Mouse (Mus musculus): ENCODE data around the gene 6030445D17Rik. TPM values are rescaled to one million over a fixed set of nuclear protein-coding genes. Genes with fewer than 3 reads are reported as not detected.

6030445D17Rik gene
- total RNA-seq, 2 experiments from 2014 or later = 0.20 to 0.32 TPM

DNA sequence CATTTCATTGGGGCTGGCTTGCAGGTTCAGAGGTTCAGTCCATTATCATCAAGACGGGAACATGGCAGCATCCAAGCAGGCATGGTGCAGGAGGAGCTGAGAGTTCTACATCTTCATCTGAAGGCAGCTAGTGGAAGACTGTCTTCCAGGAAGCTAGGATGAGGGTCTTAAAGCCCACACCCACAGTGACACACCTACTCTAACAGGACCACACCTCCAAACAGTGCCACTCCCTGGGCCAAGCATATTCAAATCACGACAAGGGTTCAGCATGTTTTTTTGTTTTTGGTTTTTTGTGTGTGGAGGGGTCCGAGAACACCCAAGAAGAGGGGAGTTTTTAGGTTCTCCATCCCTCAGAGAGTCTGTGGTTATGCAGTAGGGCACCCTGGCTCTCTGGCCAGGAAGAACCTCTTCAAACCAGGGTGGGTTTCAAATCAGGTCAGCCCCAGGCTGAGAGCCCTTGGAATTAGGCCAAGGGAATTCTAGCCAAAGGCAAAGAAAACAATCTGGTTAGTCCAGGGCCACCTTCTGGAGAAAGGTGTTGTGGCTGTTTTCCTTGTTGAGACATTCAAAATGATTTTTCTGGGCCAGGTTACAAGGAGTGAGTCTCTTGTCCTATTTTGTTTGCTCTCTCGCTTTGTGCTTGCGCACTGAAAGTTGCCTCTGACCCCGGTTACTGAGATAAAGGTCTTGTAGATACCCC, 5.4 kb upstream of the 6030445D17Rik start:
- DNase-seq (ENCODE audit: low spot score in 2 of 2) = no peak
- intact Hi-C loops (cut with DNase I) = no loop called here

DNA sequence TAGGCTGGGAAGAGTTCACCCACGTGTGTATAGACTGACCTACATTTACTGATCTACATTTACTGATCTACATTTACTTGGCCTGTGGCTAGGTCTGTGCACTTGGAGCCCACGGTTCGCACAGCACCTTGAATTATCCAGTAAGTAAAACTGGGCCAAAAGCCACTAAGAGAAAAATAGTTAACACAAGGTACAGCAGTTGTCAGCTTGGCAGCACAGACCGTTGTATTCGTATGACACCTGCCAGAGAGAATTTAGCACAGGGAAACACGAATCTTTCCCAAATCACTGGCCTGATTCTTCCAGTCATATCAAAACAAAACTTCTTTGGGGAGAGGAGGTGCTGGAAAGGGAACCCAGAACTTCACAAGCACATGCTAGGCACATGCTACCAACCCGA, 3.8 kb upstream of the 6030445D17Rik start:
- intact Hi-C loops (cut with DNase I) = no loop called here
- no peak for DNase-seq (ENCODE audit: low spot score in 2 of 2)

GRCm38 (mm10) chr4:136459210-136459609, 2.8 kb upstream of the 6030445D17Rik start:
- no peak for DNase-seq (ENCODE audit: low spot score in 2 of 2)
- intact Hi-C loops (cut with DNase I) = no loop called here

DNA sequence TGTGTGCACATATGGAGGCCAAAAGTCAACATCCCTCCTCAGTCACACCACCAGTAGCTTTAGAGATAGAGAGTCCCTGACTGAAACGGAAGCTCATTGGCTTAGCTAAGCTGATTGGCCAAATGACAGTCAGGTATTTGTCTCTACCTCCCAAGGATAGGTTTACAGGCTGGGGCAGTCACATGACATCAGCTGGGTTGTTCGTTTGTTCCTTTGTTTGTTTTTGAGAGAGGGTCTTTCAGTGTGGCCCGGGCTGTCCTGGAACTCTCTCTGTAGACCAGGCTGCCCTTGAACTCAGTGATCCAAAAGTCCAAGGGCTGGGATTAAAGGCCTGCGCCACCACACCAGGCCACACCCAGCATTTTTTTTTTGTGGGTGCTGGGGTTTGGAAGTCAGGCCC, 844 bp upstream of the 6030445D17Rik start:
- intact Hi-C loops (cut with DNase I) = no loop called here
- no peak for DNase-seq (ENCODE audit: low spot score in 2 of 2)

DNA sequence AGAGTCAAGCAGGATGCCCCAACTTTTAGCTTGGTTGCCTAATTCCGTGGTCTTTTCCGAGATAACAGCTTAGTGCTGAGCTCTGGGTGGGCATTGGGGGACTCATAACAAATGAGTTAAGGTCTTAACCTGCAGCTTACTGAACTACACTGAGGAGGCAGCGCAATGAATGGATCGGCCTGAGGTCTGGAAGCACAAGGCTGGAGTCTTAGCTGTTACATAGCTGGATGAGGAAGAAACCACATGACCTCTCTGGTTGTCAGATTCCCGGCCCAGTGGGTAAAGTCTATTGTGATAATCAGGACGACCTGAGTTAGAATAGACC, 327 bp upstream of the 6030445D17Rik start:
- peak in 1 of 2 experiments; percentile 11 for DNase-seq (ENCODE audit: low spot score in 2 of 2)
- intact Hi-C loops (cut with DNase I) = no loop called here

- intact Hi-C loops (cut with DNase I) = no loop called here
- peak; percentile 23 to 54 for DNase-seq (ENCODE audit: low spot score in 2 of 2)
Measured at GRCm38 (mm10) chr4:136462839-136463178, 759 bp downstream of the 6030445D17Rik start.

DNA sequence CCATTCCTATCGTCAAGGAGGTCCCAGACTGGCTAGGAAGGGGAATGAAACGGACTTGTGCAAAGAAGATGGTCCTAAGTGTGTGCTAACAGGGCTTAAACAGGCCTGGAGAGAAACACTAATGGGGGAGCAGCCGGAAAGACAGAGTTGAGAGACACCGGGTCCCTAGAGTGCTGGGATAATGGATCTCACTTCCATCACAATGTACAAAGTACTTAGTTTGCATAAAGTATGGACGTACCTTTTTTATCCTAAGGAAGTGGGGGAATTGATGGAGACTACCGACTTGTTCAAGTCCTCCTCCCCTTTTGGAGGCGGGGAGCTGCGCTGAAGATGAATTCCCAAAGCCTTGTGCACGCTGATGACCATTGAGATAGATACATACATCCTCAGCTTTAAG, 1.4 kb downstream of the 6030445D17Rik start:
- intact Hi-C loops (cut with DNase I) = no loop called here
- DNase-seq (ENCODE audit: low spot score in 2 of 2) = no peak

DNA sequence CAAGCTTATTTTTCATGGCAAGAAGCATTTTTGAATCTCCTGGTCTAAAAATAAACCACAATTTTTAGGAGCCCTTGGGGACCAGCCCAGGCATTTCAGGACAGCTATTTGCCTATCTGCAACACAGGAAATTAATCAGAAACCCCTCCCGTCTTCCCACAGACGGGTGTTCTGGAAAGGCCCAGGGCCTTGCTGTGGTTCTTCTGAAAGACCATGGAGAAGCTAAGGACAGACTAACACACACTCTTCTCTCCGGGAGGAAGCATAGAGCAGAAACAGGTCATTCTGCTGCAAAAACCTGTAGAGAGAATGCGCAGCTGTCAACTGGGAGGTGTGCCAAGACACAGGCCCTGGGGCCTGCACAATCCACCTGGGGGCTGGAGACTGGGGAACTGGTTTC, 4.2 kb downstream of the 6030445D17Rik start:
- no peak for DNase-seq (ENCODE audit: low spot score in 2 of 2)
- intact Hi-C loops (cut with DNase I) = no loop called here

DNA sequence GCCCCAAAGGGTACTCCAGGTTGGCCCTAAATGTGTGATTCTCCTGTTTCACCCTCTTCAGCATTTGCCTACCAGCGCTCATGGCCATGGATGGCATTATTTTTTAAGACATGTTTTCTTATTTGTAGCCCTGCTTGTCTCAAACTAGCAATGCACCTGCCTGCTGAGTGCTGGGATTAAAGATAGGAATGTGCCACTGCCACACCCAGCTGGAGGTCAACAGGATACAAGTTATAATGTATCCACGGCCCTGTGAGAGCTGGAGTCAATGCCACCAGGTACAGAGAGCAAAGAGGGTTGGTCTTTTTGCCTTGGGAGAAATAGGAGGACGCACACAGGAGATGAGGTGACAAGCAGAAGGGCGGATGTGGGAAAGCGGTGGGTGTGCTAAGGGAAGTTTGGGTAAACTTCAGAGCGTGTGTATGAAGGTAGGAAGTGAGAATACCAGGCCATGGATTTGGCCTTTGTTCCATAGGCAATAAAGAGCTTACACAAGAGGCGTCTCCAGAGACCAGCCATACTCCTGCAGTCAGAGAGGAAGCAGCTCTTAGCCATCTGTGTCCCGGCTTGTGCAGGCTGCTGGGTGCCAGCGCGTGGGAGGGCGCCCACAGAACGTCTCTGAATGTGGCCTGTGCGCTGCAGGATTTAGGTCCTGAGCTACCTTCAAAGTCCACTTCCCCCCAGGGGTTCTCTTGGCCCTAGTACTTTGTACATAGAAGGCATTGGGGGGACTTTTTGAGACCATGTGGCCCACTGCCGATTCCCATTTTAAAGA, 6.7 kb downstream of the 6030445D17Rik start:
- intact Hi-C loops (cut with DNase I) = no loop called here

DNA sequence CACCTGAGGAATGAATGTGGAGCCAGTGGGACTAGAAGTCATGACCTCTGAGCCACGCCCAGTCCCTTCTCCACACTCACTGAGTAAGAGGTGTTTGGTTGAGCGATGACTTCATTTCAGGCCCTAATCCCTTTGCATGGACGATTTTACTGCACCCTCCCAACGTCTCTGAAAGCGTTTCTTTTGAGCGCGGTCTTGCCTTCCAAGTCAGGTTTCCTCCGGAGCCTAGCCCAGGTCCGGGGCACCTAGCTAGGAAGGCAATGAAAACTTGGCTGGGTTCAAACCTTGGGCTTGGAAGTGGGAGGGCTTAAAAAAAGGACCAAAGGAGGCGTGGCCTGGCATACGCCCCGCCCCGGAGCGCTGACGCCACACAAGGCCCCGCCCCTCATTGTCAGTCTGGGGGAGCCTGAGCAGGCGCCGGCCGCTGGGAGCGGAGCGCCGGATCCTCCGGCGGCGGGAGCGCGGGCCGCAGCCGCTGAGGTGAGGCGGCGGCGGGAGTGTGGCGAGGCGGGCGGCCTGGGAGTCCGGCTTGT, 7.4 kb downstream of the 6030445D17Rik start, which contains the start of gene Luzp1:
Gene Luzp1 (plus strand): TSS at position 391 of the 533 bp plus-strand sequence.
- intact Hi-C loops (cut with DNase I) = no loop called here
- DNase-seq (ENCODE audit: low spot score in 2 of 2) = peak; percentile 92 to 94

More for the DNA sequence above, 6.7 kb downstream of the 6030445D17Rik start:
- DNase-seq (ENCODE audit: low spot score in 2 of 2) = peak; percentile 58 to 70

- DNase-seq (ENCODE audit: low spot score in 2 of 2) = peak in 1 of 2 experiments; percentile 61
- intact Hi-C loops (cut with DNase I) = no loop called here
Measured at GRCm38 (mm10) chr4:136469941-136470346, 7.9 kb downstream of the 6030445D17Rik start.

DNA sequence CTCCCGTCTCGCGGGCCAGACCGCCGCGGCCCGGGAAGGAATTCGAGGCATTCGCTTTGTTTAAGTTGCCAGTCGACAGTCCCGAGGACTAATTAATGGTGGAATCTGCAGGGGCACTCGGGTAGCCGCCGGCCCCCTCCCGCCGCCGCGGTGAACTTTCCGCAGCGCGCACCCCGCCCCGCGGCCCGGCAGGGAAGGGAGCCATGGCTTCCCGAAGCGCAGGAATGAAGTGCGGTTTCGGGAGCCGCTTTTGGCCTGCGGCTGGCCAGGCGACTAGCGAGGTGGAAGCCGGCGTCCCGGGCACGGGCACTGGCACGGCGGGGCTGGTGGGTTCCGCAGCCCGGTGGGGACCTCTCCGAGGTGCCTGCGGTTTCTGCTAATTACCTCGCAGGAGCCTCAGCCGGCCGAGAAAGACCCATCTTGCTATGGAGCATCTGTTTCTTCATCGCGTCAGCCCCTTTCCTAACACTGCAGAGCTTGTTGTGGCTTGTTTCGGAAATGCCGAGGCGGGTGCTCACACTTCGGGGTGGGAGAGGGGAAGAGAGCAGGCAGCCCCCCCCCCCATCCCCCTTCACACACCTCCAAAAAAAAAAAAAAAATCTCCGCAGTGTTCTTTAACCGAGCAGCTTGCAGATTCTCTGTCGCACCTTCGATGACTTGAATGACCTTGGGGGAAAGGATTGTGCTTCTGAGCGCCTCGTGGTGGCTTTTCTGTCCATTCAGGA, 8.5 kb downstream of the 6030445D17Rik start:
- intact Hi-C loops (cut with DNase I) = no loop called here
- peak in 1 of 2 experiments; percentile 29 for DNase-seq (ENCODE audit: low spot score in 2 of 2)

- no peak for DNase-seq (ENCODE audit: low spot score in 2 of 2)
- intact Hi-C loops (cut with DNase I) = no loop called here
Measured at GRCm38 (mm10) chr4:136476692-136477091, 14.6 kb downstream of the 6030445D17Rik start.

- DNase-seq (ENCODE audit: low spot score in 2 of 2) = no peak
- intact Hi-C loops (cut with DNase I) = no loop called here
Measured at GRCm38 (mm10) chr4:136486549-136486948, 24.5 kb downstream of the 6030445D17Rik start.

DNA sequence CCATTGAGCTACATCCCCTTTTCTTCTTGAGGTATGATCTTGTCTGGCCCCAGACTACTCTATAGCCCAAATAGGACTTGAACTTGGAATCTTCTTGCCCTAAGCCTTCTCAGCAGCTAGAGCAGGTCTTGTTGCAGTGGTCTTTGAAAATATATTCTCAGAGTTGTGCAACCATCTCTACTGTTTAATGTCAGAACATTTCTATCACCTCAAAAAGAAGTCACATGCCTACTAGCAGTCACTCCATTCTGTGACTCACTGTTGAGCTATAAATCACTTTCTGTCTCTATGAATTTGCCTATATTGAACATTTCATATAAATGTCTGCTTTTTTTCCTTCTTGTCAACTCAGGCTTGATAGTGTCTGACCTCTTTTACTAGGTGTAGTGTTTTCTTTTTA, 33.9 kb downstream of the 6030445D17Rik start:
- intact Hi-C loops (cut with DNase I) = no loop called here
- DNase-seq (ENCODE audit: low spot score in 2 of 2) = no peak

DNA sequence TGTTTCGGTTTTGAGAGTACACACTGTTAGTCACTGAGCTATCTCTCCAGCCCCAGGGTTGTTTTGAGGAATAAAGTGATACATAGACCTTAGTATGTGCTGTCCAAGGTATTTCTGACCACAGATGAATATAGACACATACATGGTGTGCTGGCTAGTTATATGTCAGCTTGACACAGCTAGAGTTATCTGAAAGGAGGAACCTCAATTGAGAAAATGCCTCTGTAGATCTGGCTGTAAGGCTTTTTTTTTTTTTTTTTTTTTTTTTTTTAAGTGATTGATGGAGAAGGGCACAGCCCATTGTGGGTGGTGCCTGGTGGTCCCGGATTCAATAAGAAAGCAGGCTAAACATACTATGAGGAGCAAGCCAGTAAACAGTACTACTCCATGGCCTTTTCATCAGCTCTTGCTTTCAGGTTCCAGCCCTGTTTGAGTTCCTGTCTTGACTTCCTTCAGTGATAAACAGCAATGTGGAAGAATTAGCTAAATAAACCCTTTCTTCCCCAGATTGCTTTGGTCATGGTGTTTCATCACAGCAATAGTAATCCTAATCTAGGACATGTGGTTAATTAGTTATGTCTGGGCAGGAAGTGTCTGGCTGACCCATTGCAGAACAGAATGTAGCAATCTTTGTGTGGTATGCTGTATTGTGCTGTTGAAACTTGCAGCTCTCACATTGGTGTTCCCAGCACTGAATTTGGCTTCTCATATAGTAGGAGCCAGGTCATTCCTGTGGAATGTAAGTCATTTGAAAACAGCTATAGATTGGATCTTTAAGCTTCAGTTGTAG, 43.6 kb downstream of the 6030445D17Rik start:
- intact Hi-C loops (cut with DNase I) = no loop called here
- no peak for DNase-seq (ENCODE audit: low spot score in 2 of 2)

- DNase-seq (ENCODE audit: low spot score in 2 of 2) = no peak
- intact Hi-C loops (cut with DNase I) = no loop called here
Measured at GRCm38 (mm10) chr4:136509857-136510256, 47.8 kb downstream of the 6030445D17Rik start.

- intact Hi-C loops (cut with DNase I) = no loop called here
Measured at GRCm38 (mm10) chr4:136511708-136512107, 49.7 kb downstream of the 6030445D17Rik start.

DNA sequence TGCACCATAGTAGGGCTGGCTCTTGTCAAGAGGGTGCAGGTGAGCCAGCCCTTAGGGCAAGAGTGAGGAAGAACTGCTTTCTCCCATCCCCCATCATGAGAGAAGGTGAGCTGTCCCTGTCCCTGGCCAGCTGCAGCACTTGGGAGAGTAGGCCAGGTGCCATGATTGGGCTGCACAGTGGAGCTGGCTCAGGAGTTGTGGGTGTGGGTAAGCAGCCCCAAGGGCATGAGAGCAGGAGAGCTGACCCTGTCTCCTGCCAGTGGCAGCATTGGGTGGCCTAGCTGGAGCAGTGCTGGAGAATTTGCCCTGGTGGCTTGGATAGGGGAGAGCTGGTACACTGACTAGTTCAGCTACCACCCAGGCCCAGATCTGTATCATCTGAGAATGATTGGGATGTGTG, 50.9 kb downstream of the 6030445D17Rik start:
- DNase-seq (ENCODE audit: low spot score in 2 of 2) = no peak
- intact Hi-C loops (cut with DNase I) = no loop called here

More at GRCm38 (mm10) chr4:136511708-136512107, 49.7 kb downstream of the 6030445D17Rik start:
- DNase-seq (ENCODE audit: low spot score in 2 of 2) = no peak

Data from left cerebral cortex, postnatal 14 days (tissue).